Mouse (Mus musculus): ENCODE data around the gene Prdx5.

- TF ChIP-seq CTCF (IDR thresholded peaks at IDR 0.05; ENCODE audit: low read depth, low read length) (no peak), GATA2 (IDR thresholded peaks at IDR 0.05; ENCODE audit: borderline replicate concordance, low read depth, low read length) (no peak)
Measured at GRCm38 (mm10) chr19:6916496-6916895, 6.6 kb upstream of the Prdx5 start.
